Mouse (Mus musculus): Measurements from ENCODE around the gene Samd5.

Samd5 gene

GRCm38 (mm10) chr10:9652946-9653345 is 22.1 kb downstream of the Samd5 start:
- in situ Hi-C loops (cut with MboI; ENCODE audit: low sequenced_read_pairs) = no loop called here

- in situ Hi-C loops (cut with MboI; ENCODE audit: low sequenced_read_pairs) = no loop called here
Measured at GRCm38 (mm10) chr10:9650050-9650825, 24.8 kb downstream of the Samd5 start.

- in situ Hi-C loops (cut with MboI; ENCODE audit: low sequenced_read_pairs) = no loop called here
Measured at GRCm38 (mm10) chr10:9648464-9648863, 26.5 kb downstream of the Samd5 start.

- in situ Hi-C loops (cut with MboI; ENCODE audit: low sequenced_read_pairs) = no loop called here
Measured at GRCm38 (mm10) chr10:9647741-9648140, 27.3 kb downstream of the Samd5 start.

GRCm38 (mm10) chr10:9646391-9646790 is 28.6 kb downstream of the Samd5 start:
- in situ Hi-C loops (cut with MboI; ENCODE audit: low sequenced_read_pairs) = no loop called here

- in situ Hi-C loops (cut with MboI; ENCODE audit: low sequenced_read_pairs) = no loop called here
Measured at GRCm38 (mm10) chr10:9643531-9643930, 31.5 kb downstream of the Samd5 start.

GRCm38 (mm10) chr10:9642077-9642476 is 32.9 kb downstream of the Samd5 start:
- in situ Hi-C loops (cut with MboI; ENCODE audit: low sequenced_read_pairs) = no loop called here

GRCm38 (mm10) chr10:9640678-9641077 is 34.3 kb downstream of the Samd5 start:
- in situ Hi-C loops (cut with MboI; ENCODE audit: low sequenced_read_pairs) = no loop called here

GRCm38 (mm10) chr10:9640056-9640455 is 35.0 kb downstream of the Samd5 start:
- in situ Hi-C loops (cut with MboI; ENCODE audit: low sequenced_read_pairs) = no loop called here

GRCm38 (mm10) chr10:9625356-9625755 is 49.7 kb downstream of the Samd5 start:
- in situ Hi-C loops (cut with MboI; ENCODE audit: low sequenced_read_pairs) = no loop called here

- in situ Hi-C loops (cut with MboI; ENCODE audit: low sequenced_read_pairs) = no loop called here
Measured at GRCm38 (mm10) chr10:9621926-9622688, 52.9 kb downstream of the Samd5 start.

GRCm38 (mm10) chr10:9621055-9621454 is 54.0 kb downstream of the Samd5 start:
- in situ Hi-C loops (cut with MboI; ENCODE audit: low sequenced_read_pairs) = no loop called here

GRCm38 (mm10) chr10:9615009-9615408 is 60.0 kb downstream of the Samd5 start:
- in situ Hi-C loops (cut with MboI; ENCODE audit: low sequenced_read_pairs) = no loop called here

GRCm38 (mm10) chr10:9608854-9609253 is 66.2 kb downstream of the Samd5 start:
- in situ Hi-C loops (cut with MboI; ENCODE audit: low sequenced_read_pairs) = no loop called here

- in situ Hi-C loops (cut with MboI; ENCODE audit: low sequenced_read_pairs) = no loop called here
Measured at GRCm38 (mm10) chr10:9607155-9607554, 67.9 kb downstream of the Samd5 start.

GRCm38 (mm10) chr10:9605635-9606034 is 69.4 kb downstream of the Samd5 start:
- in situ Hi-C loops (cut with MboI; ENCODE audit: low sequenced_read_pairs) = no loop called here

GRCm38 (mm10) chr10:9603290-9603689 is 71.7 kb downstream of the Samd5 start:
- in situ Hi-C loops (cut with MboI; ENCODE audit: low sequenced_read_pairs) = no loop called here

GRCm38 (mm10) chr10:9602845-9603244 is 72.2 kb downstream of the Samd5 start:
- in situ Hi-C loops (cut with MboI; ENCODE audit: low sequenced_read_pairs) = no loop called here

GRCm38 (mm10) chr10:9602389-9602788 is 72.6 kb downstream of the Samd5 start:
- in situ Hi-C loops (cut with MboI; ENCODE audit: low sequenced_read_pairs) = no loop called here

- in situ Hi-C loops (cut with MboI; ENCODE audit: low sequenced_read_pairs) = no loop called here
Measured at GRCm38 (mm10) chr10:9596228-9596627, 78.8 kb downstream of the Samd5 start.

GRCm38 (mm10) chr10:9594666-9595065 is 80.3 kb downstream of the Samd5 start:
- in situ Hi-C loops (cut with MboI; ENCODE audit: low sequenced_read_pairs) = no loop called here

GRCm38 (mm10) chr10:9590606-9591005 is 84.4 kb downstream of the Samd5 start:
- in situ Hi-C loops (cut with MboI; ENCODE audit: low sequenced_read_pairs) = no loop called here
